Comparison of ENCODE assay signal across 21 mouse cellular contexts in the genomic region with DNA sequence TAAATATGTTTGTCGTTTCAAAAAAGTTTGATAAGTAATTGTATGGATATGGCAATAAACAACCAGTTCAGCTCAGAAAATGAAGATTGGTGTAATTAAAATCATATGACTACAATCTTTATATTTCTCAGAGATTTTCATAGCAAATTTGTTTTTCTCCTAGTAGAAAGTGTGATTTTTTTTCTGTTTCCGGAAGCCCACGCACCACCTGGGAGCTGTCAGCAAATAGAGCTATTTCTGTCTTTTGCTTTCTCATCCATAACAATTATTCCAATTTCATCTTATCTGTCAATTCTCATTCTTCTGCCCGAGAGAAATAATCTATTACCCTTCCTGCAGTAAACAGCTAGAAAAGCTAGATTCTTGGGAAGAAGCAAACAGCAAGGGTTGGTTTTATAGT.
"Had no signal": no experiment of that assay in that cellular context is flagged by ENCODE, and none has a peak within 500 bp of the region (broad histone marks: within the 10 kb centered on the region; RNA-seq: fewer than 3 reads in every experiment).

No protein-coding gene starts in this region.

- H3K4me3 ChIP-seq: kidney, embryonic 15.5 days; midbrain, embryonic 12.5 days; myocyte; neural tube, embryonic 13.5 days had no signal

- H3K4me2 ChIP-seq: kidney, embryonic 15.5 days; liver, embryonic 11.5 days; lung, embryonic 14.5 days; midbrain, embryonic 12.5 days; neural tube, embryonic 13.5 days had no signal

- H3K9me3 ChIP-seq: kidney, embryonic 15.5 days; midbrain, embryonic 12.5 days; neural tube, embryonic 13.5 days had no signal

- H3K36me3 ChIP-seq: kidney, embryonic 15.5 days; midbrain, embryonic 12.5 days; neural tube, embryonic 13.5 days had no signal

- H3K9ac ChIP-seq: kidney, embryonic 15.5 days; liver, embryonic 14.5 days; liver, postnatal 0 days; lung, embryonic 14.5 days; midbrain, embryonic 12.5 days; neural tube, embryonic 13.5 days had no signal

- ATAC-seq: inflammation-experienced regulatory T-cells, adult 6 months; intestine, postnatal 0 days; liver, postnatal 0 days; lung, postnatal 0 days; midbrain, embryonic 16.5 days had no signal

- H3K4me1 ChIP-seq: kidney, embryonic 15.5 days; midbrain, embryonic 12.5 days; neural tube, embryonic 13.5 days had no signal

- H3K27ac ChIP-seq: kidney, embryonic 15.5 days; liver, embryonic 14.5 days; macrophage; midbrain, embryonic 12.5 days; neural tube, embryonic 13.5 days had no signal

- H3K27me3 ChIP-seq: kidney, embryonic 15.5 days; midbrain, embryonic 12.5 days; neural tube, embryonic 13.5 days had no signal

- DNase-seq: kidney, adult 2 months; kidney, postnatal 10 days; kidney, postnatal 36 days; liver, postnatal 0 days; lung, embryonic 14.5 days; retina, postnatal 1 day; right cerebral cortex, postnatal 14 days; thymus, adult 18-20 months; thymus, postnatal 14 days; thymus, postnatal 4 days had no signal
